Mouse (Mus musculus): ENCODE data around the gene Arih1. TPM values are rescaled to one million over a fixed set of nuclear protein-coding genes. Genes with fewer than 3 reads are reported as not detected.

The Arih1 gene
- total and polyA plus RNA-seq, 3 experiments: 46.5 to 60.4 (median 48.4) TPM

- Histone ChIP-seq H3K27me3 (ENCODE audit: control insufficient read depth in 1 of 2, insufficient read depth in 2 of 2, low read length in 2 of 2) (no peaks in the 10 kb centered on the region), H3K4me1 (ENCODE audit: control insufficient read depth in 1 of 2, insufficient read depth in 2 of 2, low read length in 2 of 2) (peaks cover 5 to 25% of the 10 kb centered on the region in 2 experiments), H3K79me2 (ENCODE audit: control insufficient read depth, insufficient read depth, low read length, poor library complexity) (peaks cover 42% of the 10 kb centered on the region), H3K9me3 (replicated peaks; ENCODE audit: insufficient read depth, low read length) (no peaks in the 10 kb centered on the region), H3K36me3 (ENCODE audit: control insufficient read depth in 1 of 2, insufficient read depth in 2 of 2, low read length in 2 of 2) (peaks cover 11 to 35% of the 10 kb centered on the region in 2 experiments), H3K4me3 (ENCODE audit: control insufficient read depth in 1 of 2, insufficient read depth in 1 of 2, low read depth in 2 of 2, low read length in 2 of 2) (no peak overlapping the region), H3K27ac (ENCODE audit: control insufficient read depth, low read depth, low read length) (no peak overlapping the region), H3K9ac (ENCODE audit: control insufficient read depth, low read depth, low read length, poor library complexity, severe bottlenecking) (no peak overlapping the region)
- no peak for DNase-seq (ENCODE audit: low read depth, low spot score)
- no peak for TF ChIP-seq KAT2A (conservative IDR thresholded peaks at IDR 0.05; ENCODE audit: low read depth, low read length)
- TF ChIP-seq E2F4 (IDR thresholded peaks at IDR 0.05; ENCODE audit: borderline replicate concordance, low read depth, low read length): no peak
- TF ChIP-seq MEF2A (IDR thresholded peaks at IDR 0.05; ENCODE audit: extremely low read depth, insufficient replicate concordance, low read depth, low read length, poor library complexity, severe bottlenecking): no peak
- TF ChIP-seq RAD21 (IDR thresholded peaks at IDR 0.05; ENCODE audit: low read depth, low read length): no peak
- no peak for TF ChIP-seq JUND (IDR thresholded peaks at IDR 0.05; ENCODE audit: low read depth, low read length)
- no peak for TF ChIP-seq RCOR1 (IDR thresholded peaks at IDR 0.05; ENCODE audit: low read depth, low read length)
- TF ChIP-seq POLR2AphosphoS2 (IDR thresholded peaks at IDR 0.05; ENCODE audit: low read length): no peak
- no peak for TF ChIP-seq ZNF384 (IDR thresholded peaks at IDR 0.05; ENCODE audit: low read depth, low read length)
- no peak for TF ChIP-seq POLR2AphosphoS5 (IDR thresholded peaks at IDR 0.05; ENCODE audit: borderline replicate concordance, low read depth, low read length)
- no peak for TF ChIP-seq TCF12 (IDR thresholded peaks at IDR 0.05; ENCODE audit: low read depth, low read length)
- no peak for TF ChIP-seq MAFK (IDR thresholded peaks at IDR 0.05; ENCODE audit: borderline replicate concordance, low read depth, low read length)
- TF ChIP-seq ELF1 (IDR thresholded peaks at IDR 0.05; ENCODE audit: low read depth, low read length): no peak
- TF ChIP-seq NELFE (IDR thresholded peaks at IDR 0.05; ENCODE audit: low read depth, low read length): no peak
- no peak for TF ChIP-seq UBTF (IDR thresholded peaks at IDR 0.05; ENCODE audit: borderline replicate concordance, insufficient read depth, low read depth, low read length)
- TF ChIP-seq EP300 (IDR thresholded peaks at IDR 0.05; ENCODE audit: low read depth in 1 of 2, low read length in 2 of 2): no peak
- TF ChIP-seq CHD2 (IDR thresholded peaks at IDR 0.05; ENCODE audit: low read length): no peak
- TF ChIP-seq POLR2A (IDR thresholded peaks at IDR 0.05; ENCODE audit: control insufficient read depth in 1 of 2, insufficient read depth in 1 of 2, low read depth in 1 of 2, low read length in 2 of 2, poor library complexity in 1 of 2): no peak
- TF ChIP-seq GABPA (IDR thresholded peaks at IDR 0.05; ENCODE audit: low read depth, low read length): no peak
These were observed 22.1 kb downstream of the Arih1 start for GRCm38 (mm10) chr9:59464293-59464692.

- Histone ChIP-seq H3K9me3 (replicated peaks; ENCODE audit: insufficient read depth, low read length) (no peaks in the 10 kb centered on the region), H3K27ac (ENCODE audit: control insufficient read depth, low read depth, low read length) (no peak overlapping the region), H3K4me3 (ENCODE audit: control insufficient read depth in 1 of 2, insufficient read depth in 1 of 2, low read depth in 2 of 2, low read length in 2 of 2) (no peak overlapping the region), H3K4me1 (ENCODE audit: control insufficient read depth in 1 of 2, insufficient read depth in 2 of 2, low read length in 2 of 2) (peaks cover 13 to 15% of the 10 kb centered on the region in 2 experiments), H3K27me3 (ENCODE audit: control insufficient read depth in 1 of 2, insufficient read depth in 2 of 2, low read length in 2 of 2) (no peaks in the 10 kb centered on the region), H3K9ac (ENCODE audit: control insufficient read depth, low read depth, low read length, poor library complexity, severe bottlenecking) (no peak overlapping the region), H3K36me3 (ENCODE audit: control insufficient read depth in 1 of 2, insufficient read depth in 2 of 2, low read length in 2 of 2) (peaks cover 7 to 38% of the 10 kb centered on the region in 2 experiments), H3K79me2 (ENCODE audit: control insufficient read depth, insufficient read depth, low read length, poor library complexity) (peaks cover 38% of the 10 kb centered on the region)
- no peak for DNase-seq (ENCODE audit: low read depth, low spot score)
- TF ChIP-seq MAX (IDR thresholded peaks at IDR 0.05; ENCODE audit: low read length) (no peak), NRF1 (IDR thresholded peaks at IDR 0.05; ENCODE audit: insufficient read depth, low read depth, low read length, poor library complexity, severe bottlenecking) (no peak), UBTF (IDR thresholded peaks at IDR 0.05; ENCODE audit: borderline replicate concordance, insufficient read depth, low read depth, low read length) (no peak), ZC3H11A (IDR thresholded peaks at IDR 0.05; ENCODE audit: low read depth, low read length) (no peak), TAL1 (IDR thresholded peaks at IDR 0.05; ENCODE audit: low read length) (no peak)
These were observed 27.4 kb downstream of the Arih1 start for GRCm38 (mm10) chr9:59458997-59459510.

Data from MEL (cell line).